Mouse (Mus musculus) hindbrain, embryonic 14.5 days (tissue): ENCODE measurements around the gene Ric8b. TPM values are rescaled to one million over a fixed set of nuclear protein-coding genes. Genes with fewer than 3 reads are reported as not detected.

Source experiments
- ATAC-seq: fragments of 200-750 bp; cut with Nextera tagmentation; 2 replicates; pipeline ENCODE4 v1.8.0; 2017; ENCODE audit warnings: moderate number of reproducible peaks, mild to moderate bottlenecking, moderate TSS enrichment, moderate library complexity; ENCODE audit not compliant: low FRiP score
- DNase-seq: peaks from one replicate; pipeline ENCODE4 v3.0.0-alpha.2; 2015; ENCODE audit warnings: low spot score
- H3K27ac ChIP-seq: fragments of 300-500 bp; sonication (generic); 2 replicates; pipeline ENCODE4 v1.5.1; 2014; ENCODE audit warnings: mild to moderate bottlenecking, moderate library complexity
- H3K27me3 ChIP-seq: fragments of 300-500 bp; sonication (generic); 2 replicates; pipeline ENCODE4 v1.6.1; 2014; ENCODE audit warnings: mild to moderate bottlenecking, low read length, mixed read lengths; ENCODE audit not compliant: control insufficient read depth, insufficient read depth
- H3K36me3 ChIP-seq: fragments of 300-500 bp; sonication (generic); replicated peaks from 2 replicates; pipeline ENCODE4 v1.6.1; 2014; ENCODE audit not compliant: control insufficient read depth, insufficient read depth
- H3K4me1 ChIP-seq: fragments of 300-500 bp; sonication (generic); replicated peaks from 2 replicates; pipeline ENCODE4 v1.6.1; 2014; ENCODE audit warnings: antibody characterized with exemption, low read length, mixed read lengths; ENCODE audit not compliant: control insufficient read depth, insufficient read depth
- H3K4me2 ChIP-seq: fragments of 300-500 bp; sonication (generic); replicated peaks from 2 replicates; pipeline ENCODE4 v1.6.1; 2014; ENCODE audit warnings: mild to moderate bottlenecking, moderate library complexity
- H3K4me3 ChIP-seq: fragments of 300-500 bp; sonication (generic); replicated peaks from 2 replicates; pipeline ENCODE4 v1.5.1; 2014; ENCODE audit warnings: mild to moderate bottlenecking, low read length
- H3K9ac ChIP-seq: fragments of 300-500 bp; sonication (generic); 2 replicates; pipeline ENCODE4 v1.6.1; 2014
- H3K9me3 ChIP-seq: fragments of 300-500 bp; sonication (generic); 2 replicates; pipeline ENCODE4 v1.6.1; 2016; ENCODE audit warnings: low read length; ENCODE audit not compliant: control insufficient read depth
- WGBS: fragments of 180-500 bp; shearing (Covaris S2); extraction: QIAGEN DNeasy Blood & Tissue Kit; methylation state at CpG from one replicate; pipeline ENCODE4 v1.1.7; 2014; 5-methylcytosine and 5-hydroxymethylcytosine counted together
- polyA plus RNA-seq: library from polyadenylated mRNA; unstranded; fragments of >200 nt; fragmentation: Nextera tagmentation; extraction: Ambion mirVana; gene quantifications from 2 replicates; pipeline ENCODE4 v1.2.1, GENCODE M21; 2014

Gene Ric8b
- polyA plus RNA-seq, 1 experiment from 2014 or later, result 45.6 TPM

GRCm38 (mm10) chr10:85048008-85048407 lies 130.6 kb downstream of the Ric8b start:
- ATAC-seq, result no peak
- 94% methylated on average over 8 of the region's 8 CpGs for WGBS
- Histone ChIP-seq H3K4me1 (peaks cover 8% of the 10 kb centered on the region; the same call in 1 of the 2 replicates), H3K27ac (no peak overlapping the region), H3K4me3 (no peak overlapping the region), H3K27me3 (peaks cover 11% of the 10 kb centered on the region), H3K9me3 (no peaks in the 10 kb centered on the region), H3K4me2 (no peak overlapping the region), H3K36me3 (no peaks in the 10 kb centered on the region), H3K9ac (no peak overlapping the region)
- no peak for DNase-seq

DNA sequence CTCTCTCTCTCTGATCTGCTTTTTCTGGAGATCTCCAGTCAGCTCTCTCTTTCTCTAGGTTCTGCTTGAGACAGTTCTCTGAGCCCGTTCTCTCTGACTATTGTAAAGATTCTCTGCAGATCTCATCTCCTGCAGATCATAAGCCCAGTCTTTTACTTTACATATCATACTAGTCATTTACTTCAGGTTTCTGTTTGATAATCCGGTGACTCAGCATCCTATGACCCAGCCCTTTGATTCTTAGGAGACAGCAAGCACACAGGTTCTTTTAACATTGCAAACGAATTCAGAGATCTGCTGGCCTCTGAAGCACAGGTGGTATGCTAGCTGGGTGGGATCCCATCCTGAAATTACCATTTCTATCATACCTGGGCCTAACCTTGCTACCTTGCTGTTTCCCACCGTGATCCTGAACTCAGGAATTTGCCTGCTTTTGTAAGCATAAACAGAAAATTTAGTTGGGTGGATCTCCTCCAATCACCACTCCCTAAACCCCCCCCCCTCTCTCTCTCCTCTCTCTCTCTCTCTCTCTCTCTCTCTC lies 133.3 kb downstream of the Ric8b start:
- Histone ChIP-seq H3K4me2 (no peak overlapping the region), H3K4me1 (no peaks in the 10 kb centered on the region), H3K36me3 (no peaks in the 10 kb centered on the region), H3K9ac (no peak overlapping the region), H3K9me3 (no peaks in the 10 kb centered on the region), H3K27me3 (0 out of 2 replicates have a peak, but pooled peaks cover 7% of the 10 kb centered on the region), H3K4me3 (no peak overlapping the region), H3K27ac (no peak overlapping the region)
- ATAC-seq (no peak), DNase-seq (no peak)
- WGBS, result 64% methylated on average over 4 of the region's 4 CpGs

GRCm38 (mm10) chr10:85052451-85052850 lies 135.0 kb downstream of the Ric8b start:
- H3K9me3 ChIP-seq, result no peaks in the 10 kb centered on the region
- no peak for ATAC-seq
- no peak for DNase-seq
- H3K4me1 ChIP-seq, result no peaks in the 10 kb centered on the region
- 0 out of 2 replicates have a peak, but pooled peaks cover 5% of the 10 kb centered on the region for H3K27me3 ChIP-seq
- H3K27ac ChIP-seq, result no peak overlapping the region
- WGBS, result 30% methylated on average over 4 of the region's 4 CpGs
- H3K36me3 ChIP-seq, result no peaks in the 10 kb centered on the region
- H3K9ac ChIP-seq, result no peak overlapping the region
- no peak overlapping the region for H3K4me3 ChIP-seq
- no peak overlapping the region for H3K4me2 ChIP-seq

GRCm38 (mm10) chr10:85054876-85055275 lies 137.5 kb downstream of the Ric8b start:
- Histone ChIP-seq H3K4me1 (no peaks in the 10 kb centered on the region), H3K36me3 (no peaks in the 10 kb centered on the region), H3K4me2 (no peak overlapping the region), H3K9ac (no peak overlapping the region), H3K27me3 (0 out of 2 replicates have a peak, but pooled peaks cover 4% of the 10 kb centered on the region), H3K9me3 (no peaks in the 10 kb centered on the region), H3K27ac (no peak overlapping the region), H3K4me3 (no peak overlapping the region)
- 92% methylated on average over 2 of the region's 2 CpGs for WGBS
- ATAC-seq, result no peak
- DNase-seq, result no peak

Other genes starting within 250 kb of the Ric8b start
- 23.0 and 25.1 TPM in 2 replicates for gene Rfx4, start 161.6 kb upstream of the Ric8b start, polyA plus RNA-seq
- gene Fhl4, start 184.9 kb downstream of the Ric8b start, polyA plus RNA-seq, result 2.1 and 2.3 TPM in 2 replicates
- 45.2 and 51.7 TPM in 2 replicates for gene Tmem263, start 185.0 kb downstream of the Ric8b start, polyA plus RNA-seq
- gene Mterf2, start 210.4 kb downstream of the Ric8b start, polyA plus RNA-seq, result 28.0 and 32.7 TPM in 2 replicates